Mouse (Mus musculus): ENCODE results near the gene Sertad2. TPM values are rescaled to one million over a fixed set of nuclear protein-coding genes. Genes with fewer than 3 reads are reported as not detected.

Gene Sertad2
- total RNA-seq, 2 experiments from 2014 or later, result 23.0 to 28.5 TPM

DNA sequence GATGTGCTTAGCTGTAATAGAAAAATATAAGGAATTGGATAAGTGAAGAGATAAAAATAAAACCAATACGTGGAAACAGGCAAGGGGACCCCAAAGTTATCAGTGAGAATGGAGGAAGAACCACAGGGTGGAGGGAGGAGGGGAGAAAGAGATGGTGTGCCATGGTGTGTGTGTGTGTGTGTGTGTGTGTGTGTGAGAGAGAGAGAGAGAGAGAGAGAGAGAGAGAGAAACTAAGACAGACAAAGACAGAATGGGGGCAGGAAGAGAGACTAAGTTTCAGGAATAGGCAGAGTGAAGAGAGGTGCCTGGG, 11.4 kb upstream of the Sertad2 start:
- no peak for TF ChIP-seq CTCF (IDR thresholded peaks at IDR 0.05)
- Histone ChIP-seq H3K27ac (peak overlapping the region; percentile 81), H3K4me3 (peak overlapping the region; percentile 56)
- DNase-seq (ENCODE audit: extremely low spot score in 1 of 2, low spot score in 2 of 2), result no peak
- intact Hi-C loops (cut with DNase I), result no loop called here

DNA sequence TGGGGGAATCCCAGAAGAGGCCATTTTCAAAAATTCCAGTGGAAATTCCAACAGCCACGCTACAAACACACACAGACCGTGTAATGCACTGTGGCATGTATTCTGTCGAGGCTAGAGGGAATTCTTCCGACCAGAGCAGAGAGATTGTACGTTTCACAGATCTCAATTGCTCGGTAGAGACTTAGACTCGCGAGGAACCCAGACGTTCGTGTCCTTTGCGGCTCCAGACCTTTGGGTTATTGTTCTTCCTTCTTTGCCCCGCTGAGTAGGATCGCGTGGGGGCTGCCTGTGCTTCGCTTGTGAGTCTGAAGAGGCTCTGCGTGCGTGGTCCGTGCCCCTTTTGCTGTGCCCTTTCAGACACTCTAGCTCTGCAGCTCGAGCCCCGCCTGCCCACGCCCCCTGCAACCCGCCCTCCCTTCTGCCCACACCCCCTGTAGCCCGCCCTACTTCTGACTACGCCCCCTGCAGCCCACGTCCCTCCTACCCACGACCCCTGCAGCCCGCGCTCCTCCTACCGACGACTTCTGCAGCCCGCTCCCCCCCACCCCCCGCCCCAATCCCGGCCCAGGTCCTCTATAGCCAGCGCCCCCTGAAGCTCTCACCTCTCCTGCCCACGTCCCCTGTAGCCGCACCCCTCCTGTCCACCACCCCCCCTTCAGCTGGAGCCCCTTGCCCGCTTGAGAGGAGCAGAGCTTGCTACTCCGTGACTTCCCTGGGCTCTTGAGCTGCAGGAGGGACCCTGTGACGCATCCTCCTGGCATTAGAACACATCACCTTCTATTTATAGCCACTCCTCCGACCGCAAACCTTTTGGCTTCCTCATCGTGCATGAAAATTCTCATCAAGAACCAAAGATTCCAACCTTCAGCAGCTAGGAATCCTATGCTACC, 10.8 kb upstream of the Sertad2 start:
- TF ChIP-seq CTCF (IDR thresholded peaks at IDR 0.05), result no peak
- H3K27ac ChIP-seq, result peak overlapping the region; percentile 81
- DNase-seq (ENCODE audit: extremely low spot score in 1 of 2, low spot score in 2 of 2), result peak; percentile 29 to 33
- peak overlapping the region; percentile 56 for H3K4me3 ChIP-seq
- intact Hi-C loops (cut with DNase I), result loop anchor here (1.0 to 2.0 kb wide), 2 partner anchors 10 to 101 kb away; no protein-coding TSS in a partner anchor

DNA sequence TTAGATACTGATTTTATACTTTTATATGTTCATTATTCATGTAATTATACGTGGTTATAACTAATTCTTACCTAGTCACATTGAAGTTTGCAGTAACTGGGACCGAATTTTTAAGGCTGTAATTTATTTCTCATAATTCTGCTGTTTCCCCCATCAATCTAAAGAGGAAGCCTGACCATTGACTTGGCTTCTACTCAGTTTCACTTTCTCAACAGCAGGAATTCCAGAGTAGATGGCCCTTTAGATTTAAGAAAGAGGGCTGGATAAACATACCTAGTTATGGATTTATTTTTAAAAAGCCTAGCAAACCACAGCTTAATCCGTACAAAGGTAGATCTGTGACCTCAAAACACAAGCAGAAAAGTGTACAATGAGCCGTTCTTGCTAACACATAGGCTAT, 9.8 kb upstream of the Sertad2 start:
- Histone ChIP-seq H3K4me3 (no peak overlapping the region), H3K27ac (peak overlapping the region; percentile 81; the same call in 1 of the 2 replicates)
- intact Hi-C loops (cut with DNase I), result loop anchor here (2.0 kb wide), 1 partner anchor 100 kb away; no protein-coding TSS in a partner anchor
- no peak for TF ChIP-seq CTCF (IDR thresholded peaks at IDR 0.05)
- no peak for DNase-seq (ENCODE audit: extremely low spot score in 1 of 2, low spot score in 2 of 2)

DNA sequence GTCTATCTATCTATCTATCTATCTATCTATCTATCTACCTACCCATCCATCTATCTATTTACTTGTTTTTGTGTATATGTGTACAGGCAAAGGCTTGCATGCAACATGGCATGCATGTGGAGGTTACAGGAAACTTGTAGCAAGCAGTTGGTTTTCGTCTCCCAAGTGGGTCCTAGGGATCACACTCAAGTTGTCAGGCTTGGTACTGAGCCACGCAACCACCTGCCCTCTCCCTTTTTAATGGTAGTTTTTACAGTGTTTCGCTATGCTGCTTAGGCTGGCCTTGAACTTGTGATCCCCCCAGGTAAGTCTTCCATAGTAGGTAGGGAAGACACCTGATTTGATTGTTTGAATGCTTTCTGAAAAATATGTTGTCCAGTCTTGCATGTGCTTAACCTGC, 5.8 kb upstream of the Sertad2 start:
- Histone ChIP-seq H3K4me3 (no peak overlapping the region), H3K27ac (no peak overlapping the region)
- DNase-seq (ENCODE audit: extremely low spot score in 1 of 2, low spot score in 2 of 2), result no peak
- no peak for TF ChIP-seq CTCF (IDR thresholded peaks at IDR 0.05)
- intact Hi-C loops (cut with DNase I), result no loop called here

DNA sequence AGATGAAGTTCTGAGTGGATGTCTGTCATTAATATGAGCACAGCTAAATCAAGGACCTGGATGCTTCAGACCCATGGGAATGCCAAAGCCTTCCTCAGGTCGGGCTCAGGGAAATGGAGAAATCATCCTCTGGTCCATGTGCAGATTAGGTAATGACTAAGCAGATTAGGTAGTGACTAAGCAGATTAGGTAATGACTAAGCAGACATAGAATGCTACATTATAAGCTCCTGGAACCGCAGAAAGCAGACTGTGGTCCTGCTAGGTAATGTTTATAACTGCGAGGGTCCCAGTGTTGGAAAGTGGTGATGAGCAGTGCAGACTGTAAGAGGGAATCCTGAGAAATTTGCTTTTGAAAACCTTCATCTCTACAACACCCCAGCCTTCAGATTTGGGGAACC, 4.6 kb upstream of the Sertad2 start:
- intact Hi-C loops (cut with DNase I), result no loop called here
- DNase-seq (ENCODE audit: extremely low spot score in 1 of 2, low spot score in 2 of 2), result no peak
- no peak for TF ChIP-seq CTCF (IDR thresholded peaks at IDR 0.05)
- H3K27ac ChIP-seq, result no peak overlapping the region
- no peak overlapping the region for H3K4me3 ChIP-seq

DNA sequence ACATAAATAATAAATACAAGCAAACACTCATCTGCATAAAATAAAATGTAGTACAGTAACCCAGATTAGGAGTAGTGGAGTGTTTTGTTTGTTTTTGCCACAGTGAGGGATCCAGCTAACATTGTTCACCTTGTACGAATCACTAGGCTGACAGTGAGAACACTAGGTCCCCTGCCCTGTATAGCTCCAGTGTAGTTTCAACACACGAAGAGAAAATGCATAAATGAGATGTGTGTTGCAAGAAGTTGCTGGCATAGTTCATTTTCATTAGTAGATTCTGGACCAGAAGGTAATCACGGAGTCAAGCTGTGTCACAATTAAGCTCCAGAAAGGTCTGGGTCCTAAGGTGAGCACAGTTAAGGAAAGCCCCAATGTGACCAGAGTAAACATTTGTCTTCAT, 1.8 kb upstream of the Sertad2 start:
- no peak for TF ChIP-seq CTCF (IDR thresholded peaks at IDR 0.05)
- intact Hi-C loops (cut with DNase I), result loop anchor here (5.0 kb wide), 3 partner anchors 84 to 719 kb away; partner anchors contain the start of gene Peli1
- Histone ChIP-seq H3K27ac (no peak overlapping the region), H3K4me3 (no peak overlapping the region)
- no peak for DNase-seq (ENCODE audit: extremely low spot score in 1 of 2, low spot score in 2 of 2)

DNA sequence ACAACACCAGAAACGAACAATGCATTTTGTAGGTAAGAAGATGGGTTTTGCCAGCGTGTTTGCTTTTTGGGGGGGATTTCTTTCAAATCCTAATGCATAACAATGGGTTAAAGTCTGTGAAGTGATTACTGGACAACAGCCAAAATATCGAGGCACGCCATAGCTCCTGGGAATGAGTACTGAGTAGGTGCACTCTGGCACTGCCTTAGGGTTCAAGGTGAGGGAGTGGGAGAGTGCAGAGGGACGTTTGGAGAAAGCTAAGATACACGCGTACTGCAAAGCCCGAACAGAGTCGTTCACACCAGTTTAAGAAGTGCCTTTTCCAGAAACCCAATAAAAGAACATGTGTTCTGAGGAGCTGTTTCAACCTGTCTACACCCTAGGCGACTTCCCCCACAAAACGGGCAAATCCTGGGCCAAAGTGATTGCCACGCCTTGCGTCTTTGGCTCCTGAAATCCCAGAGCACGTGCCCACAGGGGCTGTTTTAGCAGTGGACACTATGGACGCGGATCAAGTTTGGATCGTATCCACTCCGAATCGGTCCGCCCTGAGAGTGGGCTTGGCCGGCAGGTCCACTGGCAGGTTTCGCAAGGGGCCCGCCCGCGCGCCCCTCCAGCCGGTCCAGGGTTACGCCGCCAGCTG, 937 bp upstream of the Sertad2 start:
- intact Hi-C loops (cut with DNase I), result loop anchor here (1.0 to 5.0 kb wide), 5 partner anchors 10 to 720 kb away; partner anchors contain the start of gene Peli1
- DNase-seq (ENCODE audit: extremely low spot score in 1 of 2, low spot score in 2 of 2), result no peak
- no peak for TF ChIP-seq CTCF (IDR thresholded peaks at IDR 0.05)
- peak overlapping the region; percentile 85 for H3K4me3 ChIP-seq
- H3K27ac ChIP-seq, result peak overlapping the region; percentile 89

DNA sequence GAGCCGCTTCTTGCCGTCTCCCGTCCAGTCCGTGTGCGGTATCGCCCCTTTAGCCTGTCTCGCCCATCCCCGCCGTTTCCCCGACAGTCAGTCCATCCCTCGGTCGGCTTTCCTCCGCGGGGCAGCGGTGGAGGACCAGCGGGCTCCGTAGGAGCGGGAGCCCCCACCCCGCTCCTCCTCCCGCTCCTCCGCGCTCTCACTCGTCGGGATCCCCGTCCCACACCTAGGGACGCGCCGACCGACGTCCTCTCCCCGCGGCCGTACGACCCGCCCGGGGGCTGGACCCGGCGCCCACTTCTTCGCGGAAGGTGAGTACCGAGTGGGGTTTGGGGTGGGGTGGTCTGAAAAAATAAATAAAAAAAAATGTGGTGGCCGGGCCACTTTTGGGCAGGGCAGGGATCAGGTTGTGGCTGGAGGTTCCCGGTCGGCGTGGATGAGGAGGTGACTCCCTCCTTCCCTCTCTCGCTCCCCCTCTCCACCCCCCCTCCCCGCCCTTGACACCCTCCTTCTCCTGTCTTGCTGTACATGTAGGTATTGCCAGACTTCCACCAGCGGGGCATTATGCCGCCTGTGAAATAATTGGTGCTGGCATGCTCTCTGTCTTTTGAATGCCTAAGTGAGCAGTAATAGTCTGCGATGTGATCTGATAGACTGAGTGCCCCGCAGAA, 534 bp downstream of the Sertad2 start:
- Histone ChIP-seq H3K4me3 (peak overlapping the region; percentile 85), H3K27ac (peak overlapping the region; percentile 90)
- intact Hi-C loops (cut with DNase I), result loop anchor here (1.0 to 5.0 kb wide), 5 partner anchors 86 to 721 kb away; partner anchors contain the start of genes Aftph and Peli1
- peak in 1 of 2 experiments; percentile 39 for DNase-seq (ENCODE audit: extremely low spot score in 1 of 2, low spot score in 2 of 2)
- TF ChIP-seq CTCF (IDR thresholded peaks at IDR 0.05), result no peak

DNA sequence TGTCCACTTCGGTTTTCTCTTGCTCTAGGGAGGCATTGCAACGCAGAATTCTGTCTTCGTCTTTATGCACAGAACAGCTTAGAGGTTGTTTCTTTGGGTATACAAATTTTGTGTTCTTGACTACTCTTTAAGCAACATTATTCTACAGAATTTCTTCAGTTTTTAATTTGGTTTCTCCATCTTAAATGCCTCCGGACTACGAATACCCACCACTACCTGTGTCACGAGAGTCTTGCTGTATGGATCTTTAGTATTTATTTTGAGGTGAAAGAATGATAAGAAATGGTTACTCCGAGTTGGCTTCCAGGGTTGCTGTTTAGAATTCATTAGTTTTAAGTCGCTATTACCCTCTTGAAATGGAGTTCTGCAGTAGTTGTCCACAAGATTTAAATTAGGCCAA, 1.3 kb downstream of the Sertad2 start:
- intact Hi-C loops (cut with DNase I), result loop anchor here (5.0 kb wide), 3 partner anchors 87 to 722 kb away; partner anchors contain the start of gene Peli1
- H3K27ac ChIP-seq, result peak overlapping the region; percentile 90; the same call in 1 of the 2 replicates
- DNase-seq (ENCODE audit: extremely low spot score in 1 of 2, low spot score in 2 of 2), result no peak
- peak overlapping the region; percentile 85 for H3K4me3 ChIP-seq
- no peak for TF ChIP-seq CTCF (IDR thresholded peaks at IDR 0.05)

DNA sequence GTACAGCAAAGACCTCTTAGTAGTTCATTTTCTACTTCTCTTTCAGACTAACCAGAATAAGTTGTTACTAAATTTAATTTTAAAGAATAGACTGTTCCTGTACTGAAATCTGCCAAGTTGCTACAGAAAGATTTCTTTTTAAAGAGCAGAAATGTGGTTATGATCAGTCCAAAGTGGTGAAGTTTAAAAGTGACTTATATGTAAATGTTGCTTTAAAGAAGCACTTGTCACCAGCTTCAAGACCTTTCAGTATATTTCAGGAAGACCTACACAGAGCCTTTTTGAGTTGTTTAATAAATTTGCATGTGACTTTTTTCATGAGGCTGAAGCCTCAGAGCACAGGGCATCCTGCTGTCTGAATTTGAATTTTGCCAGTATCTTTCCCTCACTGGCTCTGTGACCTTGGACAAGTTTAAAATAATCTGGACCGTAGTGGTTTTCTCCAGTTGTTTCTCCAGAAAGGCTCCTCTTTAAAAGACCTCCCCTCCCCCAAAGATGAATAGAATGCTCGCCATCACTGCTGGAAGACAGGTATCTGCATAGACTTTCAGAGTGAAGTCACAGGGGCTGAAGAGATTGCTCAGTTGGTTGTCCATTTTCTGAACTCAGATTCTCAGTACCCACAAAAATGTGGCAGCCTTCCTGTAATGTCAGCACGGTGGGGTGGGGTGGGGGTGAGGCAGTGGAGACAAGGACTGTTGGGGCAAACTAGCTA, 1.9 kb downstream of the Sertad2 start:
- no peak for DNase-seq (ENCODE audit: extremely low spot score in 1 of 2, low spot score in 2 of 2)
- H3K27ac ChIP-seq, result no peak overlapping the region
- intact Hi-C loops (cut with DNase I), result loop anchor here (5.0 kb wide), 3 partner anchors 88 to 723 kb away; partner anchors contain the start of gene Peli1
- no peak for TF ChIP-seq CTCF (IDR thresholded peaks at IDR 0.05)
- peak overlapping the region; percentile 85 for H3K4me3 ChIP-seq

DNA sequence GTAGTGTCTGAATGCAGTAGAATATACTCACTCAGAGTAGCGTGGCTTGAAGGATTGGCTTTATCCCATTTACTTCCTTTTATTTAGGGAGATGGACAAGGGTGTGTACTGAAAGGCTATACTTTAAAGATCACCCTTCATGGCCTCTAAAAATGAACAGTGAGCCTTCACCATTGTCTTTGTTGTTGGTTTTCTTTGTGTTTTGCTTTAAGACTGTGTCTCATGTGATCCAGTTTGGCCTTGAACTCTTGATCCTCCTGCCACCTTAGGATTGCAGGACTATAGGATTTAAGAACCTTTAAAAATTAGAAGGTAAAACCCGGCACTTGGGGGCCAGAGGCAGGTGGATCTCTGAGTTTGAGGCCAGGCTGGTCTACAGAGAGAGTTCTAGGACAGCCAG, 6.4 kb downstream of the Sertad2 start:
- Histone ChIP-seq H3K4me3 (no peak overlapping the region), H3K27ac (no peak overlapping the region)
- intact Hi-C loops (cut with DNase I), result no loop called here
- DNase-seq (ENCODE audit: extremely low spot score in 1 of 2, low spot score in 2 of 2), result no peak
- no peak for TF ChIP-seq CTCF (IDR thresholded peaks at IDR 0.05)
